Mouse (Mus musculus) heart, adult 2 months (tissue): ENCODE results near the gene Cnst. TPM values are rescaled to one million over a fixed set of nuclear protein-coding genes. Genes with fewer than 3 reads are reported as not detected.

Experiments used
- DNase-seq, 2 experiments: peaks; one replicate each; pipeline ENCODE4 v3.0.0; 2021
- H3K27ac ChIP-seq: fragments of 200-600 bp; 2 replicates; pipeline ENCODE4 v1.8.1; 2022
- H3K27me3 ChIP-seq: fragments of 200-500 bp; 2 replicates; pipeline ENCODE4 v1.6.1; 2012; ENCODE audit warnings: mild to moderate bottlenecking, low read length, inconsistent platforms, mixed read lengths; ENCODE audit not compliant: control insufficient read depth, insufficient read depth
- H3K36me3 ChIP-seq: fragments of 200-500 bp; 2 replicates; pipeline ENCODE4 v1.6.1; 2012; ENCODE audit warnings: low read length, inconsistent platforms; ENCODE audit not compliant: control insufficient read depth, insufficient read depth
- H3K4me1 ChIP-seq: fragments of 200-500 bp; 2 replicates; pipeline ENCODE4 v1.6.1; 2011; ENCODE audit warnings: low read length; ENCODE audit not compliant: control insufficient read depth, insufficient read depth
- H3K4me3 ChIP-seq: fragments of 200-600 bp; 2 replicates; pipeline ENCODE4 v1.8.1; 2022
- H3K79me2 ChIP-seq: fragments of 200-500 bp; replicated peaks from 2 replicates; pipeline ENCODE4 v1.6.1; 2012; ENCODE audit warnings: mild to moderate bottlenecking, inconsistent platforms, low read length, moderate library complexity, mixed read lengths; ENCODE audit not compliant: control insufficient read depth, insufficient read depth
- H3K9ac ChIP-seq: fragments of 200-500 bp; 2 replicates; pipeline ENCODE4 v1.6.1; 2012; ENCODE audit warnings: low read depth, mild to moderate bottlenecking, control low read depth, inconsistent platforms, low read length, mixed read lengths
- CTCF ChIP-seq: fragments of 200-600 bp; IDR thresholded peaks from 2 replicates; pipeline ENCODE4 v1.8.1; 2022; ENCODE audit warnings: antibody characterized with exemption, mild to moderate bottlenecking, moderate library complexity
- EP300 ChIP-seq: fragments of 200-500 bp; IDR thresholded peaks from 2 replicates; pipeline ENCODE4 v1.6.1; 2011; ENCODE audit warnings: low read depth, low read length, control low read depth; ENCODE audit not compliant: insufficient read depth
- POLR2A ChIP-seq: fragments of 200-500 bp; IDR thresholded peaks from 2 replicates; pipeline ENCODE4 v1.6.1; 2011; ENCODE audit warnings: mild to moderate bottlenecking, low read depth, low read length, control low read depth; ENCODE audit not compliant: insufficient read depth
- WGBS: fragments of 180-500 bp; shearing (Covaris S2); methylation state at CpG from one replicate; pipeline ENCODE4 v1.1.7; 2018; 5-methylcytosine and 5-hydroxymethylcytosine counted together
- intact Hi-C: fragments of 180-260 bp; cut with DNase I; formaldehyde crosslinking; loops from one replicate; pipeline ENCODE4 v1.15.1; 2025
- polyA plus RNA-seq: library from polyadenylated mRNA; depleted of rRNA; stranded (reverse); fragments of >200 nt; gene quantifications from 2 replicates; pipeline ENCODE4 v1.2.3, GENCODE M21; 2012
- total RNA-seq, 2 experiments: library from RNA; stranded (reverse); gene quantifications; 2 replicates each; pipeline ENCODE4 v1.2.3; 2021

Gene Cnst
- total and polyA plus RNA-seq, 3 experiments = 23.4 to 48.8 (median 46.7) TPM

- DNase-seq = no peak
- Histone ChIP-seq H3K27ac (peak overlapping the region; percentile 36; the same call in 1 of the 2 replicates), H3K27me3 (no peaks in the 10 kb centered on the region), H3K4me1 (peaks cover 24% of the 10 kb centered on the region), H3K4me3 (no peak overlapping the region), H3K9ac (no peak overlapping the region), H3K36me3 (peaks cover 31% of the 10 kb centered on the region), H3K79me2 (peaks cover 9% of the 10 kb centered on the region)
- WGBS = 30% methylated on average over 3 of the region's 3 CpGs
- intact Hi-C loops = no loop called here
- TF ChIP-seq CTCF = no peak
- TF ChIP-seq POLR2A = no peak
- no peak for TF ChIP-seq EP300
These were observed 5.2 kb downstream of the Cnst start for GRCm38 (mm10) chr1:179551336-179551735.

GRCm38 (mm10) chr1:179551921-179552320 lies 5.8 kb downstream of the Cnst start:
- no peaks in the 10 kb centered on the region for H3K27me3 ChIP-seq
- peak overlapping the region; percentile 36 for H3K27ac ChIP-seq
- H3K4me3 ChIP-seq = no peak overlapping the region
- peaks cover 9% of the 10 kb centered on the region for H3K79me2 ChIP-seq
- intact Hi-C loops = no loop called here
- H3K9ac ChIP-seq = no peak overlapping the region
- TF ChIP-seq CTCF (no peak), EP300 (no peak), POLR2A (no peak)
- DNase-seq = no peak
- H3K36me3 ChIP-seq = peaks cover 31% of the 10 kb centered on the region
- WGBS = 69% methylated on average over 4 of the region's 4 CpGs
- H3K4me1 ChIP-seq = peaks cover 28% of the 10 kb centered on the region

GRCm38 (mm10) chr1:179552751-179553150 lies 6.6 kb downstream of the Cnst start:
- Histone ChIP-seq H3K27me3 (no peaks in the 10 kb centered on the region), H3K9ac (peak overlapping the region; percentile 12; the same call in 1 of the 2 replicates), H3K27ac (peak overlapping the region; percentile 55), H3K79me2 (peaks cover 9% of the 10 kb centered on the region), H3K4me1 (peaks cover 29% of the 10 kb centered on the region), H3K4me3 (no peak overlapping the region), H3K36me3 (peaks cover 32% of the 10 kb centered on the region)
- TF ChIP-seq EP300 (peak; percentile 66; the same call in 1 of the 2 replicates), POLR2A (no peak), CTCF (no peak)
- no peak for DNase-seq
- intact Hi-C loops = no loop called here
- 38% methylated on average over 7 of the region's 7 CpGs for WGBS

- no peak for TF ChIP-seq POLR2A
- TF ChIP-seq CTCF = no peak
- no peak for TF ChIP-seq EP300
- WGBS = 27% methylated on average over 5 of the region's 5 CpGs
- DNase-seq = no peak
- peaks cover 28% of the 10 kb centered on the region for H3K4me1 ChIP-seq
- H3K4me3 ChIP-seq = no peak overlapping the region
- peak overlapping the region; percentile 55 for H3K27ac ChIP-seq
- H3K79me2 ChIP-seq = peaks cover 7% of the 10 kb centered on the region
- H3K27me3 ChIP-seq = no peaks in the 10 kb centered on the region
- H3K9ac ChIP-seq = no peak overlapping the region
- intact Hi-C loops = no loop called here
- H3K36me3 ChIP-seq = peaks cover 32% of the 10 kb centered on the region
These were observed 7.2 kb downstream of the Cnst start for GRCm38 (mm10) chr1:179553197-179553948.

- no peak for DNase-seq
- WGBS = 48% methylated on average over 4 of the region's 4 CpGs
- H3K79me2 ChIP-seq = peaks cover 7% of the 10 kb centered on the region
- intact Hi-C loops = no loop called here
- H3K4me1 ChIP-seq = peaks cover 28% of the 10 kb centered on the region
- peak overlapping the region; percentile 15; the same call in 1 of the 2 replicates for H3K27ac ChIP-seq
- no peak overlapping the region for H3K4me3 ChIP-seq
- no peak for TF ChIP-seq CTCF
- TF ChIP-seq EP300 = no peak
- no peak for TF ChIP-seq POLR2A
- H3K27me3 ChIP-seq = no peaks in the 10 kb centered on the region
- peaks cover 31% of the 10 kb centered on the region for H3K36me3 ChIP-seq
- 0 out of 2 replicates have a peak overlapping the region, but pooled peaks have one; percentile 48 for H3K9ac ChIP-seq
These were observed 7.8 kb downstream of the Cnst start for GRCm38 (mm10) chr1:179553949-179554347.

- 56% methylated on average over 3 of the region's 3 CpGs for WGBS
- Histone ChIP-seq H3K4me3 (no peak overlapping the region), H3K27ac (peak overlapping the region; percentile 34), H3K4me1 (peaks cover 29% of the 10 kb centered on the region), H3K79me2 (peaks cover 7% of the 10 kb centered on the region; the same call in 1 of the 2 replicates), H3K9ac (no peak overlapping the region), H3K27me3 (no peaks in the 10 kb centered on the region), H3K36me3 (peaks cover 26% of the 10 kb centered on the region)
- intact Hi-C loops = no loop called here
- no peak for TF ChIP-seq EP300
- no peak for TF ChIP-seq POLR2A
- TF ChIP-seq CTCF = no peak
- DNase-seq = no peak
These were observed 10.8 kb downstream of the Cnst start for GRCm38 (mm10) chr1:179556921-179557320.
